Mouse (Mus musculus) CH12.LX (cell line): ENCODE results near the gene Nbr1.

Experiments
- POLR2A ChIP-seq: IDR thresholded peaks from 2 replicates; pipeline ENCODE4 v1.6.1; 2011; ENCODE audit warnings: low read depth, mild to moderate bottlenecking, improper control_type of control experiment, low read length
- POLR2AphosphoS2 ChIP-seq: IDR thresholded peaks from 2 replicates; pipeline ENCODE4 v1.6.1; 2011; ENCODE audit warnings: low read depth, low read length, improper control_type of control experiment
- USF2 ChIP-seq: conservative IDR thresholded peaks from 2 replicates; pipeline ENCODE4 v1.6.1; 2011; ENCODE audit warnings: low read depth, low read length, improper control_type of control experiment

DNA sequence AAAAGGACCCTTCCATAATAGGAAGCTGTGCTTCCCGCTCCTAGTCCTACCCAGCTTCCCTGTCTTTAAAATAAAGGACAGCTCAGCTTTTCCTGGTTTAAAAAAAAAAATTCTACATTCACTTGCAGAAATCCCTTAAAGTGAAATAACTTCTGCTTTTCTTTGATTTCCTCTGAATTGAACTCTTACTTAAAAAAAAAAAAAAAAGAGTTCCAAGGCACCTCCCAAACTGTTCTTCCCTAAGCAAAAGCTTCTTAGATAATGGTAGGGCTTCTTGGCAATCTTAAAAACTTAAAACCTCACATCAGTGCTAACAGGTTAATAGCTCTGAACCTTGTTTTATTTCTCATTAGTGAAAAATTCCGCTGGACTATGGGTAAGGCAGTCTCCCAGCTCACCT, 31.3 kb downstream of the Nbr1 start:
- TF ChIP-seq POLR2A = no peak
- no peak for TF ChIP-seq USF2
- TF ChIP-seq POLR2AphosphoS2 = no peak
